Mouse (Mus musculus): ENCODE results near the gene Dcaf8. TPM values are rescaled to one million over a fixed set of nuclear protein-coding genes. Genes with fewer than 3 reads are reported as not detected.

The Dcaf8 gene
- total and polyA plus RNA-seq, 3 experiments, result 31.7 to 49.0 (median 45.8) TPM

- Histone ChIP-seq H3K9me3 (replicated peaks; ENCODE audit: insufficient read depth, low read length) (no peaks in the 10 kb centered on the region), H3K36me3 (ENCODE audit: control insufficient read depth in 1 of 2, insufficient read depth in 2 of 2, low read length in 2 of 2) (peaks cover 7 to 15% of the 10 kb centered on the region in 2 experiments)
Observed at GRCm38 (mm10) chr1:172160508-172160907, 12.6 kb downstream of the Dcaf8 start.

GRCm38 (mm10) chr1:172162009-172162408 is 14.1 kb downstream of the Dcaf8 start:
- Histone ChIP-seq H3K27ac (ENCODE audit: control insufficient read depth, low read depth, low read length) (no peak overlapping the region), H3K27me3 (ENCODE audit: control insufficient read depth in 1 of 2, insufficient read depth in 2 of 2, low read length in 2 of 2) (no peaks in the 10 kb centered on the region), H3K9ac (ENCODE audit: control insufficient read depth, low read depth, low read length, poor library complexity, severe bottlenecking) (no peak overlapping the region), H3K36me3 (ENCODE audit: control insufficient read depth in 1 of 2, insufficient read depth in 2 of 2, low read length in 2 of 2) (peaks cover 15 to 17% of the 10 kb centered on the region in 2 experiments), H3K79me2 (ENCODE audit: control insufficient read depth, insufficient read depth, low read length, poor library complexity) (peaks cover 8% of the 10 kb centered on the region), H3K9me3 (replicated peaks; ENCODE audit: insufficient read depth, low read length) (no peaks in the 10 kb centered on the region), H3K4me3 (ENCODE audit: control insufficient read depth in 1 of 2, insufficient read depth in 1 of 2, low read depth in 2 of 2, low read length in 2 of 2) (no peak overlapping the region), H3K4me1 (ENCODE audit: control insufficient read depth in 1 of 2, insufficient read depth in 2 of 2, low read length in 2 of 2) (peaks cover 6 to 11% of the 10 kb centered on the region in 2 experiments; a peak in 3 of 4 replicates)
- DNase-seq (ENCODE audit: low read depth, low spot score), result peak; percentile 59
- peak in 2 of 3 experiments; percentile 33 to 67; a peak in 3 of 6 replicates for TF ChIP-seq CTCF (IDR thresholded peaks at IDR 0.05 in 2 of 3, conservative IDR thresholded peaks at IDR 0.05 in 1 of 3; ENCODE audit: control insufficient read depth in 1 of 3, insufficient read depth in 1 of 3, low read depth in 2 of 3, low read length in 3 of 3, poor library complexity in 1 of 3, severe bottlenecking in 1 of 3)
- TF ChIP-seq SMC3 (IDR thresholded peaks at IDR 0.05; ENCODE audit: low read depth, low read length), result peak; percentile 55
- TF ChIP-seq GABPA (IDR thresholded peaks at IDR 0.05; ENCODE audit: low read depth, low read length), result no peak
- TF ChIP-seq RAD21 (IDR thresholded peaks at IDR 0.05; ENCODE audit: low read depth, low read length), result peak; percentile 56
- peak; percentile 35 for TF ChIP-seq ZC3H11A (IDR thresholded peaks at IDR 0.05; ENCODE audit: low read depth, low read length)
- TF ChIP-seq KAT2A (conservative IDR thresholded peaks at IDR 0.05; ENCODE audit: low read depth, low read length), result no peak
- no peak for TF ChIP-seq MAFK (IDR thresholded peaks at IDR 0.05; ENCODE audit: borderline replicate concordance, low read depth, low read length)

More at GRCm38 (mm10) chr1:172160508-172160907, 12.6 kb downstream of the Dcaf8 start:
- TF ChIP-seq CTCF (IDR thresholded peaks at IDR 0.05 in 2 of 3, conservative IDR thresholded peaks at IDR 0.05 in 1 of 3; ENCODE audit: control insufficient read depth in 1 of 3, insufficient read depth in 1 of 3, low read depth in 2 of 3, low read length in 3 of 3, poor library complexity in 1 of 3, severe bottlenecking in 1 of 3) (no peak), MEF2A (IDR thresholded peaks at IDR 0.05; ENCODE audit: extremely low read depth, insufficient replicate concordance, low read depth, low read length, poor library complexity, severe bottlenecking) (no peak)
- DNase-seq (ENCODE audit: low read depth, low spot score), result no peak
- H3K4me1 ChIP-seq (ENCODE audit: control insufficient read depth in 1 of 2, insufficient read depth in 2 of 2, low read length in 2 of 2), result peaks cover 3 to 5% of the 10 kb centered on the region in 2 experiments; a peak in 2 of 4 replicates
- no peak overlapping the region for H3K9ac ChIP-seq (ENCODE audit: control insufficient read depth, low read depth, low read length, poor library complexity, severe bottlenecking)
- H3K4me3 ChIP-seq (ENCODE audit: control insufficient read depth in 1 of 2, insufficient read depth in 1 of 2, low read depth in 2 of 2, low read length in 2 of 2), result no peak overlapping the region
- no peaks in the 10 kb centered on the region for H3K27me3 ChIP-seq (ENCODE audit: control insufficient read depth in 1 of 2, insufficient read depth in 2 of 2, low read length in 2 of 2)
- no peak overlapping the region for H3K27ac ChIP-seq (ENCODE audit: control insufficient read depth, low read depth, low read length)
- peaks cover 8% of the 10 kb centered on the region for H3K79me2 ChIP-seq (ENCODE audit: control insufficient read depth, insufficient read depth, low read length, poor library complexity)

GRCm38 (mm10) chr1:172162959-172163358 is 15.1 kb downstream of the Dcaf8 start:
- Histone ChIP-seq H3K27me3 (ENCODE audit: control insufficient read depth in 1 of 2, insufficient read depth in 2 of 2, low read length in 2 of 2) (no peaks in the 10 kb centered on the region), H3K36me3 (ENCODE audit: control insufficient read depth in 1 of 2, insufficient read depth in 2 of 2, low read length in 2 of 2) (peaks cover 17 to 23% of the 10 kb centered on the region in 2 experiments), H3K9ac (ENCODE audit: control insufficient read depth, low read depth, low read length, poor library complexity, severe bottlenecking) (no peak overlapping the region), H3K27ac (ENCODE audit: control insufficient read depth, low read depth, low read length) (no peak overlapping the region), H3K9me3 (replicated peaks; ENCODE audit: insufficient read depth, low read length) (no peaks in the 10 kb centered on the region), H3K4me1 (ENCODE audit: control insufficient read depth in 1 of 2, insufficient read depth in 2 of 2, low read length in 2 of 2) (peaks cover 6 to 11% of the 10 kb centered on the region in 2 experiments; a peak in 3 of 4 replicates), H3K4me3 (ENCODE audit: control insufficient read depth in 1 of 2, insufficient read depth in 1 of 2, low read depth in 2 of 2, low read length in 2 of 2) (no peak overlapping the region), H3K79me2 (ENCODE audit: control insufficient read depth, insufficient read depth, low read length, poor library complexity) (peaks cover 8% of the 10 kb centered on the region)
- no peak for TF ChIP-seq TAL1 (IDR thresholded peaks at IDR 0.05; ENCODE audit: low read length)
- no peak for TF ChIP-seq UBTF (IDR thresholded peaks at IDR 0.05; ENCODE audit: borderline replicate concordance, insufficient read depth, low read depth, low read length)
- TF ChIP-seq USF1 (IDR thresholded peaks at IDR 0.05; ENCODE audit: low read depth, low read length), result no peak
- TF ChIP-seq ELF1 (IDR thresholded peaks at IDR 0.05; ENCODE audit: low read depth, low read length), result no peak
- no peak for TF ChIP-seq MEF2A (IDR thresholded peaks at IDR 0.05; ENCODE audit: extremely low read depth, insufficient replicate concordance, low read depth, low read length, poor library complexity, severe bottlenecking)
- no peak for TF ChIP-seq ZC3H11A (IDR thresholded peaks at IDR 0.05; ENCODE audit: low read depth, low read length)
- TF ChIP-seq TCF12 (IDR thresholded peaks at IDR 0.05; ENCODE audit: low read depth, low read length), result no peak
- TF ChIP-seq MYC (IDR thresholded peaks at IDR 0.05; ENCODE audit: low read depth, low read length), result no peak
- no peak for TF ChIP-seq MAX (IDR thresholded peaks at IDR 0.05; ENCODE audit: low read length)
- no peak for TF ChIP-seq SIN3A (IDR thresholded peaks at IDR 0.05; ENCODE audit: low read length)
- no peak for TF ChIP-seq SMC3 (IDR thresholded peaks at IDR 0.05; ENCODE audit: low read depth, low read length)
- no peak for TF ChIP-seq USF2 (IDR thresholded peaks at IDR 0.05; ENCODE audit: borderline replicate concordance in 1 of 2, insufficient read depth in 1 of 2, low read depth in 1 of 2, low read length in 2 of 2)
- no peak for TF ChIP-seq MYB (IDR thresholded peaks at IDR 0.05; ENCODE audit: low read depth, low read length)
- no peak for TF ChIP-seq NELFE (IDR thresholded peaks at IDR 0.05; ENCODE audit: low read depth, low read length)
- no peak for TF ChIP-seq POLR2AphosphoS2 (IDR thresholded peaks at IDR 0.05; ENCODE audit: low read length)
- no peak for DNase-seq (ENCODE audit: low read depth, low spot score)

Data from MEL (cell line).